Comparison of ENCODE assay signal across 15 mouse cellular contexts in genomic region chr4:139683728-139684638, GRCm38 (mm10). TPM values are rescaled to one million over a fixed set of nuclear protein-coding genes. Genes with fewer than 3 reads are reported as not detected.
DNase-seq lines count a peak whose midpoint lies in the region; ATAC-seq lines count a peak whose summit lies in the region.
"Had no signal": no experiment of that assay in that cellular context is flagged by ENCODE, and none has a peak within 500 bp of the region (broad histone marks: within the 10 kb centered on the region; RNA-seq: fewer than 3 reads in every experiment).

No protein-coding gene starts in this region.

- ATAC-seq in kidney, embryonic 16.5 days (ENCODE audit: low FRiP score, low TSS enrichment), result no peak
- ATAC-seq: intestine, embryonic 15.5 days had no signal

- H3K27me3 ChIP-seq in kidney, embryonic 16.5 days (ENCODE audit: insufficient read depth, low read length), result no peaks in the 10 kb centered on the region
- H3K27me3 ChIP-seq: intestine, embryonic 15.5 days had no signal

- H3K4me1 ChIP-seq in kidney, embryonic 16.5 days (ENCODE audit: insufficient read depth, low read length), result no peaks in the 10 kb centered on the region
- H3K4me1 ChIP-seq: heart, embryonic 12.5 days; intestine, embryonic 15.5 days had no signal

- WGBS in kidney, embryonic 16.5 days, result 76% methylated on average over 22 of the region's 22 CpGs

- no peak overlapping the region for H3K4me2 ChIP-seq in kidney, embryonic 16.5 days (replicated peaks; ENCODE audit: low read depth, low read length)
- H3K4me2 ChIP-seq: heart, embryonic 12.5 days; intestine, embryonic 15.5 days had no signal

- H3K4me3 ChIP-seq in kidney, embryonic 16.5 days (ENCODE audit: low read length), result no peak overlapping the region
- H3K4me3 ChIP-seq: heart, embryonic 12.5 days; intestine, embryonic 15.5 days had no signal

- no peak overlapping the region for H3K9ac ChIP-seq in kidney, embryonic 16.5 days (replicated peaks; ENCODE audit: low read length)
- H3K9ac ChIP-seq: heart, embryonic 12.5 days; intestine, embryonic 15.5 days had no signal

- H3K9me3 ChIP-seq in kidney, embryonic 16.5 days (ENCODE audit: low read length), result peaks cover 10% of the 10 kb centered on the region; the same call in 1 of the 2 replicates
- H3K9me3 ChIP-seq: intestine, embryonic 15.5 days had no signal

- peak; percentile 65 for DNase-seq in kidney, adult 11 months
- peak; percentile 15 for DNase-seq in thymus, postnatal 4 days
- DNase-seq in thymus, postnatal 0 days (ENCODE audit: low spot score), result no peak
- peak; percentile 12 to 52 for DNase-seq in kidney, postnatal 36 days
- no peak for DNase-seq in cerebellum, adult 11 months
- no peak for DNase-seq in urinary bladder, postnatal 25 days (ENCODE audit: low spot score)
- DNase-seq in heart, postnatal 4 days, result no peak

- no peak overlapping the region for H3K27ac ChIP-seq in kidney, embryonic 16.5 days (ENCODE audit: low read length)
- H3K27ac ChIP-seq: intestine, embryonic 15.5 days had no signal

- H3K36me3 ChIP-seq in kidney, embryonic 16.5 days (ENCODE audit: insufficient read depth, low read length), result no peaks in the 10 kb centered on the region
- H3K36me3 ChIP-seq: heart, embryonic 12.5 days; intestine, embryonic 15.5 days had no signal

RNA-seq across cellular contexts. Expression of gene Tas1r2, which starts 30.6 kb away (rescaled TPM):
- polyA plus RNA-seq in kidney, embryonic 16.5 days (2015; fragmentation: Nextera tagmentation; extraction: Ambion mirVana), result not detected in 2 replicates
- polyA plus RNA-seq in thymus, postnatal 0 days (2015; fragmentation: Nextera tagmentation; extraction: Ambion mirVana), result not detected in 2 replicates
- total RNA-seq in heart, postnatal 4 days (2021), result not detected
- total RNA-seq: adrenal gland, postnatal 4 days; CH12.LX; left cerebral cortex, postnatal 10 days had no signal
- polyA plus RNA-seq: intestine, embryonic 15.5 days; neural tube, embryonic 11.5 days; urinary bladder, adult 2 months had no signal

Comparison
In these comparisons a context has a peak if more than half of its experiments do, and no peak if none do; other contexts are left out.
1. DNase-seq: peak in kidney, adult 11 months (single experiment), thymus, postnatal 4 days (single experiment) and kidney, postnatal 36 days (2 of 2); none in thymus, postnatal 0 days (single experiment), cerebellum, adult 11 months (single experiment), urinary bladder, postnatal 25 days (single experiment) and heart, postnatal 4 days (single experiment).